Mouse (Mus musculus): ENCODE data around the gene Impg1. TPM values are rescaled to one million over a fixed set of nuclear protein-coding genes. Genes with fewer than 3 reads are reported as not detected.

Gene Impg1
- polyA plus RNA-seq, 1 experiment from 2014 or later, result 0.05 TPM

DNA sequence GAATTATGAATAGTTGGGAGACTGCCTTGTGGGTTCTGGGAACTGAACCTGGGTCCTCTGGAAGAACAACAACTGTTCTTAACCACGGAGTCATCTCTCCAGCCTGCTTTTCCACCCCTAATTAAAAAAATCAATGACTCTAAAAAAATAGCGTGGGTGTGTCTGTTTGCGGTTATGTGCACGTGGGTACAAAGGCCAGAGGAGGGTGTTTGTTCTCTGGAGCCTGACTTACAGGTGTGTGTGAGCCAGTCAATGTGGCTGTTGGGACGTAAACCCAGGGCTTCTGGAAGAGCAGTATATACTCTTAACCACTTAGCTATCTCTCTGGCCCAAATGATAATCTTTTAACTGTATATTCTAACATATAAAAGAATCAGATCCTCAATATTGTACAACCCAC lies 151.7 kb downstream of the Impg1 start:
- H3K4me2 ChIP-seq, result no peak overlapping the region
- no peak overlapping the region for H3K9ac ChIP-seq

DNA sequence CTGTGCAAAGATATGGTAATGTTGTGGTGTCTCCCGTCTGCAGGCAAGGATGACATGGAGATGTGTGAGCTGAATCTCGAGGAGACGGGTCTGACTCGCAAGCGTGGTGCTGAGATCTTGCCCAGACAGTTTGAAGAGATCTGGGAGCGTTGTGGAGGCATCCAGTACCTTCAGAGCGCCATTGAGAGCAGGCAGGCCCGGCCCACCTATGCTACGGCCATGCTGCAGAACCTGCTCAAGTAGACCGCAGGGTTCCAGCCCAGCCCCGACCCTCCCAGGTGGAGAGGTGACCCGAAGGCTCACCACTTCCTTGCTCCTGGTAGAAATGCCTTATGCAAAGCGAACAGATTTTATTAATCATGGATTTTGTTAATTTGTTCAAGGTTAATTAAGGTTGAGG lies 157.7 kb downstream of the Impg1 start:
- Histone ChIP-seq H3K36me3 (peaks cover 10% of the 10 kb centered on the region), H3K4me1 (replicated peaks) (no peaks in the 10 kb centered on the region), H3K9ac (no peak overlapping the region), H3K27ac (ENCODE audit: poor library complexity, severe bottlenecking) (no peak overlapping the region), H3K4me3 (no peak overlapping the region), H3K9me3 (replicated peaks) (no peaks in the 10 kb centered on the region), H3K27me3 (replicated peaks) (no peaks in the 10 kb centered on the region), H3K4me2 (no peak overlapping the region)
- ATAC-seq (ENCODE audit: insufficient number of reproducible peaks, low FRiP score), result no peak
- 86% methylated on average over 13 of the region's 13 CpGs for WGBS

More for the DNA sequence above, 151.7 kb downstream of the Impg1 start:
- Histone ChIP-seq H3K27me3 (replicated peaks) (no peaks in the 10 kb centered on the region), H3K4me3 (no peak overlapping the region), H3K4me1 (replicated peaks) (0 out of 2 replicates have a peak, but pooled peaks cover 5% of the 10 kb centered on the region), H3K27ac (ENCODE audit: poor library complexity, severe bottlenecking) (no peak overlapping the region), H3K36me3 (no peaks in the 10 kb centered on the region), H3K9me3 (replicated peaks) (0 out of 2 replicates have a peak, but pooled peaks cover 2% of the 10 kb centered on the region)
- 87% methylated on average over 5 of the region's 5 CpGs for WGBS
- ATAC-seq (ENCODE audit: insufficient number of reproducible peaks, low FRiP score), result no peak

DNA sequence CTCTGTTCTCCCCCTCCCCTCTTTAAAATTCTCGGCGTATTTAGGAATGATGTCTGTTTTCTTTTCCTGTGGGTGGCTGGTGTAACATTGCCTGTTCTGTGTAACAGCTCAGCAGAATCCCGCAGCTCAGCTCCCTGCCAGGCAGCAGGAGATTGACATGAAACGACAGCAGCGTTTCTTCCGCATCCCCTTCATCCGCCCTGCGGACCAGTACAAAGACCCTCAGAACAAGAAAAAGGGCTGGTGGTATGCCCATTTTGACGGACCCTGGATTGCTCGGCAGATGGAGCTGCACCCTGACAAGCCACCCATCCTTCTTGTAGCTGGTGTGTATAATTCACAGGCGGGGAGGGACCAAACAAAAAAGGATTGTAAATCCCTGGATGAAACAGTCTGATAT lies 158.4 kb downstream of the Impg1 start:
- no peak overlapping the region for H3K27ac ChIP-seq (ENCODE audit: poor library complexity, severe bottlenecking)
- H3K4me2 ChIP-seq, result no peak overlapping the region
- no peaks in the 10 kb centered on the region for H3K9me3 ChIP-seq (replicated peaks)
- H3K27me3 ChIP-seq (replicated peaks), result no peaks in the 10 kb centered on the region
- H3K4me3 ChIP-seq, result no peak overlapping the region
- peaks cover 10% of the 10 kb centered on the region for H3K36me3 ChIP-seq
- no peak overlapping the region for H3K9ac ChIP-seq
- H3K4me1 ChIP-seq (replicated peaks), result no peaks in the 10 kb centered on the region
- ATAC-seq (ENCODE audit: insufficient number of reproducible peaks, low FRiP score), result no peak
- WGBS, result 66% methylated on average over 11 of the region's 11 CpGs

DNA sequence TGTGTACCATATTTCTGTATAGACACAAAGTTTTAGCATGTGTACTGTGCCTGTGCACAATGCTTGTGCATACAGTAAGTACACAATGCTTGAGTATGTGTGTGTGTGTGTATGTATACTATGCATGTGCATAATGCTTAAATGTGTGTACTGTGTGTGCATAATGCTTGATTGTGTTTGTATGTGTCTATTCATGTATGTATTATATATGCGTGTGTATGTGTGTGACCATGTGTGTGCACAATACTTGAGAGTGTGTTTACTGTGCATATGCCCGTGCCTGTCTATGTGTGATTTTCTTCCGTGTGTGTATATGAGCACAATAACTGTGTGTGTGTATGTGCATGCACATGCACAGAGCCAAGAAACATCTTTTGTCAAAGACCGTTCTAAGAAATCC lies 158.9 kb downstream of the Impg1 start:
- H3K27me3 ChIP-seq (replicated peaks), result no peaks in the 10 kb centered on the region
- H3K4me1 ChIP-seq (replicated peaks), result no peaks in the 10 kb centered on the region
- no peaks in the 10 kb centered on the region for H3K9me3 ChIP-seq (replicated peaks)
- no peak overlapping the region for H3K4me2 ChIP-seq
- no peak overlapping the region for H3K4me3 ChIP-seq
- H3K36me3 ChIP-seq, result peaks cover 10% of the 10 kb centered on the region
- H3K9ac ChIP-seq, result no peak overlapping the region
- H3K27ac ChIP-seq (ENCODE audit: poor library complexity, severe bottlenecking), result no peak overlapping the region
- no peak for ATAC-seq (ENCODE audit: insufficient number of reproducible peaks, low FRiP score)
- 90% methylated on average over 4 of the region's 4 CpGs for WGBS

DNA sequence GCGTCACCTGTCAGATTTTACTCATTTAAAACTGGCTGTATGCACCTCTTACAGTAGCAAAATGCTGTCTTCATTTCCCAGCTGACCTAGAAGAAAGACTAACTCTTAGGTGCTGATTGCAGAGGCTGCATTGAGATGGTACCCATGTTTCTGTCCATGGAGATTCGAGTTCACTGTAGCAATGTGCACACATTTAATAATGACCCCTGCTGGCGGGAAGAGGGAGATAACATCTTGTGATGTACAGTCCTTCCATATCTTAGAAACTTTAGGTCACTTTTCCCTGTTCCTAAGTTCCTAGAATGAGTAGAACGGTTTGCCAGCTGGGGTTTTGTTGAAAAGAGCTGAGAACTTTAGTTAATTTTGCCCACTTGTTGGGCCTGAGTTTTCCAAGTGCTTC lies 161.8 kb downstream of the Impg1 start:
- Histone ChIP-seq H3K27me3 (replicated peaks) (no peaks in the 10 kb centered on the region), H3K27ac (ENCODE audit: poor library complexity, severe bottlenecking) (no peak overlapping the region), H3K36me3 (peaks cover 23% of the 10 kb centered on the region), H3K4me1 (replicated peaks) (no peaks in the 10 kb centered on the region), H3K4me2 (no peak overlapping the region), H3K9me3 (replicated peaks) (no peaks in the 10 kb centered on the region), H3K9ac (no peak overlapping the region), H3K4me3 (no peak overlapping the region)
- 70% methylated on average over 4 of the region's 4 CpGs for WGBS
- no peak for ATAC-seq (ENCODE audit: insufficient number of reproducible peaks, low FRiP score)

DNA sequence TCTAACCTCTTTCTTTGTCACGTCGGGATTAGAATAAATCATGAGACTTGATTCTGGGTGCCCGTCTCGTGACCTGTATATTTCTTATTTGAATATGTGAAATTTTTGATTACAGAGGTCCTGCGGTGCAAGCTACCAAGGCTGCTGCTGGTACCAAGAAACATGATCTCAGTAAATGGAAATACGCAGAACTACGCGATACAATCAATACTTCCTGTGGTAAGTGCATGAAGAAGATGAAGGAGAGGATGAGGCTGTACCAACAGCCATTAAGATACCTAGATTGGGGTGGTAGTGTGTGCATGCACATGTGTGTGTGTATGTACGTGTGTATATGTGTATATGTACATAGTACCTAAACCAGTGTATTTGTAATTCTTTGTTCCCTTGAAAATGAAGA lies 166.2 kb downstream of the Impg1 start:
- Histone ChIP-seq H3K36me3 (peaks cover 13% of the 10 kb centered on the region; the same call in 1 of the 2 replicates), H3K27ac (ENCODE audit: poor library complexity, severe bottlenecking) (no peak overlapping the region), H3K4me1 (replicated peaks) (no peaks in the 10 kb centered on the region), H3K9ac (no peak overlapping the region), H3K27me3 (replicated peaks) (no peaks in the 10 kb centered on the region), H3K4me2 (no peak overlapping the region), H3K4me3 (no peak overlapping the region), H3K9me3 (replicated peaks) (no peaks in the 10 kb centered on the region)
- 85% methylated on average over 9 of the region's 9 CpGs for WGBS
- ATAC-seq (ENCODE audit: insufficient number of reproducible peaks, low FRiP score), result no peak

DNA sequence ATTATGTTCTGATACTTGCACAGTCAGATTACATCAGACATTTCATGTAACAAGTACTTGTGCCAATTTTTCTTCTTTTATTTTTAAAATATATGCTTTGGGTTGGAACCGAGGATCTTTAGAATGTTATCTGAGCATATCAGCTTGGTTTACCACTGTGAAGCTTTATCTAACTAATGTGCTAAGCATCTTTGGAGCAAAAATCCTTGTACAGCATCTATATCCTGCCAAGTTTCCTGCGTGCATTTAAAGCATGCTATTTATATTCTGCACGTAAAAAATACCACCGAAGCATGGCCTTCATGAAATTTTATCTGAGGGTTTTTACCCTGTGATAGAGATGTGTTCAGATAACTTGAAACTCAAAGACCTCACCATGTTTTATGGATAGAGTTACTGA lies 169.2 kb downstream of the Impg1 start:
- no peaks in the 10 kb centered on the region for H3K27me3 ChIP-seq (replicated peaks)
- H3K9ac ChIP-seq, result no peak overlapping the region
- H3K4me3 ChIP-seq, result no peak overlapping the region
- peaks cover 19% of the 10 kb centered on the region for H3K36me3 ChIP-seq
- no peak overlapping the region for H3K27ac ChIP-seq (ENCODE audit: poor library complexity, severe bottlenecking)
- no peak for ATAC-seq (ENCODE audit: insufficient number of reproducible peaks, low FRiP score)
- 62% methylated on average over 4 of the region's 4 CpGs for WGBS
- no peak overlapping the region for H3K4me2 ChIP-seq
- H3K9me3 ChIP-seq (replicated peaks), result 0 out of 2 replicates have a peak, but pooled peaks cover 2% of the 10 kb centered on the region
- no peaks in the 10 kb centered on the region for H3K4me1 ChIP-seq (replicated peaks)

DNA sequence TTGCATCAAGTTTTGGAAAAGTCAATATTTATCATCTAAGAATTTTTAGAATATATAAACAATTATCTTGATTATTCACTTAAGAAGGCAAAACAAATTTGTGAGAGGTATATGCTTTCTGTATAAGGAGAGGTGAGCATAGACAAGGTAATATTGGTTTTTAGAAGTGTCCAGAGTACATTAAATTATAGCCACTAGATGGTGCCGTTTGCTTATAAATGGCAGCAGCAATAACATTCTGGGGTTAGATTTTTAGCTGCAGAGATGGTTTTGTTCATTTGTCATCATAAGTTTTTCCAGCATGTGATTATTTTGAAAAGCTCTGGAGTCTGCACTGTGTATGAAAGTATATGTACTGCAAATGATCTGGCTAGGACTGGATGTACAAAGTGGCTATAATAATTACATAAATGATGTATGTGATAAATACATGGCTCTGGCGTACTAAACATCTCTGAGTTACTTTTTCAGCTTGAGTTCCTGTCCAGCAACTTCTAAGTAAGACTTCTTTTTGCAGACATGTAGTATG lies 172.2 kb downstream of the Impg1 start:
- H3K9me3 ChIP-seq (replicated peaks), result 0 out of 2 replicates have a peak, but pooled peaks cover 2% of the 10 kb centered on the region
- H3K9ac ChIP-seq, result no peak overlapping the region
- H3K4me2 ChIP-seq, result no peak overlapping the region
- H3K36me3 ChIP-seq, result peaks cover 28% of the 10 kb centered on the region
- H3K27ac ChIP-seq (ENCODE audit: poor library complexity, severe bottlenecking), result no peak overlapping the region
- H3K27me3 ChIP-seq (replicated peaks), result no peaks in the 10 kb centered on the region
- ATAC-seq (ENCODE audit: insufficient number of reproducible peaks, low FRiP score), result no peak
- no peaks in the 10 kb centered on the region for H3K4me1 ChIP-seq (replicated peaks)
- H3K4me3 ChIP-seq, result no peak overlapping the region
- WGBS, result 46% methylated on average over 2 of the region's 2 CpGs

DNA sequence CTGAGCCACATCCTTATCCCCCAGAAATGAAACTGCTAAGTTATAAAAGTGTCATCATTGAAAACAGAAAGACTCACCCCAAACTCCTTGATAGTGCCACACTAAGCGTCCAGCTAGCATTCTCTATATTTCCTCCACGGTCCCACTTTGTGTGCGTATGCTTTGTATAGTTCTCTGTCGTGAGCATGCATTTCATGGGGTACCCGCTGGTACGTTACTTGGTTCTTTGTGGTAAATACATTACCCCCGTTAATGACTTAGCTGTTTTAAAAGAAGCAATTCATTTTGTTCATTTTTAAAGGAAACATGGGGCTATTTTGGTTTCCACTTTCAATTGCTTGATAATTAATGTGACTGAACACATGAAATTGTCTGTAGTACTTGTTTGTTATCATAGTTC lies 178.4 kb downstream of the Impg1 start:
- Histone ChIP-seq H3K9me3 (replicated peaks) (no peaks in the 10 kb centered on the region), H3K36me3 (peaks cover 34% of the 10 kb centered on the region)
- ATAC-seq (ENCODE audit: insufficient number of reproducible peaks, low FRiP score), result no peak

DNA sequence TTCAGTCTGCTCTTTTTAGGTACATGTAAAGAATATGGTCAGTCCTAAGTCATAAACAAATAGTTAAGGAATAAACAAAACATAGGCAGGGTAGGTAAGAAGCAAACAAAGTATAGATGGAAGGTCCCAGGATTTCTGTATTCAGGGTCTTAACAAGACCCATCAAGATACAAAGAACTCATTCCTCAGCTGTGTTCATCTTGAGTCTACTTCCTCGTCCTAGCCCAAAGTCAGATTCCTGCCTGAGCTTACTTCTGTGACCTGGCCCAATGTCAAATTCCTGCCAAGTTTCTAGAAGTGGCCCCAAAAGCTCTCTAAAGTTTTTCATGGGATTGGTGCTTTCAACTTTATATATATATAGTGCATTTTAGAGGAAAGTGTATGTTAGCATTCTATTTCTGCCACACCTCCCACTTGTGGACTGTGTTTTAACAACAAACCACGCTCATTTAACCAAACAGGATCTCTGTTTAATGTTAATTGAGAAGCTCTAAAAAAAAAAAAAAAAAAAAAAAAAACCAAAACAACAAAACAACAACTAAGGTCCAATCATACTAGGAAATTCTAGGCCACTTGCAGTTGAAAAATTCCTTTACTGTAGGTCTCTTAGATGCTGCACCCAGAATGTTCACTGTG lies 180.6 kb downstream of the Impg1 start:
- no peaks in the 10 kb centered on the region for H3K27me3 ChIP-seq (replicated peaks)
- WGBS, result 69% methylated on average over 2 of the region's 2 CpGs
- H3K36me3 ChIP-seq, result peaks cover 26% of the 10 kb centered on the region
- H3K4me3 ChIP-seq, result no peak overlapping the region
- H3K9me3 ChIP-seq (replicated peaks), result no peaks in the 10 kb centered on the region
- H3K4me2 ChIP-seq, result no peak overlapping the region
- H3K9ac ChIP-seq, result no peak overlapping the region
- no peak overlapping the region for H3K27ac ChIP-seq (ENCODE audit: poor library complexity, severe bottlenecking)
- no peak for ATAC-seq (ENCODE audit: insufficient number of reproducible peaks, low FRiP score)
- H3K4me1 ChIP-seq (replicated peaks), result no peaks in the 10 kb centered on the region

More for the DNA sequence above, 178.4 kb downstream of the Impg1 start:
- no peaks in the 10 kb centered on the region for H3K27me3 ChIP-seq (replicated peaks)
- no peak overlapping the region for H3K9ac ChIP-seq
- H3K4me3 ChIP-seq, result no peak overlapping the region
- no peak overlapping the region for H3K27ac ChIP-seq (ENCODE audit: poor library complexity, severe bottlenecking)
- H3K4me1 ChIP-seq (replicated peaks), result no peaks in the 10 kb centered on the region
- H3K4me2 ChIP-seq, result no peak overlapping the region
- 92% methylated on average over 7 of the region's 7 CpGs for WGBS

DNA sequence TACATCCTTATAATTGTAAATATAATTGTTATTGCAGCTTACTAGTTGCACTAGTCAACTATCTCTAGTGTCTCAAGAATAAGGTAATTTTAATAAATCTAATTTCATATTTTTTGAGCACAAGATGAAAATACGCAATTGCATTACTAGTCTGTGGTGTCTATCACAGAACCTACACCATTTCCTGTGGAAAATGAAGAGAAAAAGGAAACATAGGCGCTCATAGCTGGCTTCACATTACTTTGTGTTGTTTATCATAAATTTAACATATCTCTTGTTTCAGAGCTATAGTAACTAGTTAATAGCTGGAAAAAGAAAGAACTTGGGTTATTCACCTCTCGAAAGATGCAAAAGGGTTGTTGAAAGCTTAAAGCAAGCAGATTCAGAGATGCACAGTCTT lies 182.9 kb downstream of the Impg1 start:
- H3K27me3 ChIP-seq (replicated peaks), result no peaks in the 10 kb centered on the region
- no peak overlapping the region for H3K27ac ChIP-seq (ENCODE audit: poor library complexity, severe bottlenecking)
- no peak overlapping the region for H3K9ac ChIP-seq
- WGBS, result 81% methylated on average over 3 of the region's 3 CpGs
- H3K36me3 ChIP-seq, result peaks cover 12% of the 10 kb centered on the region
- no peak for ATAC-seq (ENCODE audit: insufficient number of reproducible peaks, low FRiP score)
- H3K4me1 ChIP-seq (replicated peaks), result peaks cover 5% of the 10 kb centered on the region
- no peaks in the 10 kb centered on the region for H3K9me3 ChIP-seq (replicated peaks)
- H3K4me2 ChIP-seq, result no peak overlapping the region
- H3K4me3 ChIP-seq, result no peak overlapping the region

DNA sequence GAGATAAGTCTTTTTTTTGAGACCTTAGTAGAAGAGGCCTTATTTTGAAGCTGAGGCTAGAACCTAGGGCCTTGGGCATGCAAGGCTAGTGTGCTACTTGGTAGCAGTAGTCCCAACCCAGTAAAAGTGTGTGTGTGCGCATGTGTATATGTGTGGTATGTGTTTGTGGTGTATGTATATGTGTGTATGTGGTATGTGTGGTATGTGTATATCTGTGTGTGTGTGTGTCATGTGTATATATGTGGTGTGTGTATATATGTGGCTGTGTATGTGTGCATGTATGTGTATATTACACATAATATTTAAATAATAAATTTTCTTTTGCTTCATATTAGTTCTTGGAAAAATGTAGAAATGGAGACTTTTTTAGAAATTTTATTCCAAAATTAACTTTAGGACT lies 184.6 kb downstream of the Impg1 start:
- Histone ChIP-seq H3K9me3 (replicated peaks) (no peaks in the 10 kb centered on the region), H3K4me3 (no peak overlapping the region), H3K9ac (no peak overlapping the region), H3K4me1 (replicated peaks) (peaks cover 10% of the 10 kb centered on the region), H3K36me3 (peaks cover 22% of the 10 kb centered on the region), H3K27me3 (replicated peaks) (no peaks in the 10 kb centered on the region), H3K4me2 (no peak overlapping the region), H3K27ac (ENCODE audit: poor library complexity, severe bottlenecking) (no peak overlapping the region)
- 84% methylated on average over 1 of the region's 1 CpGs for WGBS
- ATAC-seq (ENCODE audit: insufficient number of reproducible peaks, low FRiP score), result no peak
